Mouse (Mus musculus): ENCODE results near the gene Foxj3.

GRCm38 (mm10) chr4:119498319-119498848 lies 38.4 kb upstream of the Foxj3 start:
- no peak for TF ChIP-seq CTCF (IDR thresholded peaks at IDR 0.05; ENCODE audit: borderline replicate concordance, control insufficient read depth, extremely low read depth, insufficient read depth, low read length, poor library complexity)
- no peak for TF ChIP-seq POLR2A (IDR thresholded peaks at IDR 0.05; ENCODE audit: control insufficient read depth, extremely low read depth, insufficient read depth, low read length, poor library complexity)

Measured in thymus, adult 2 months (tissue).